Mouse (Mus musculus) cortical plate, adult 2 months (tissue): ENCODE data around the gene Icam2.
A peak's percentile ranks its signal among the peaks of the same experiment; 100 is the strongest.

Source experiments
- CTCF ChIP-seq: fragments of 200-500 bp; IDR thresholded peaks from 2 replicates; pipeline ENCODE4 v1.5.1; 2011; ENCODE audit warnings: mild to moderate bottlenecking, control low read depth, low read length; ENCODE audit not compliant: insufficient read depth; ENCODE audit errors: extremely low read depth
- POLR2A ChIP-seq: fragments of 200-500 bp; IDR thresholded peaks from 2 replicates; pipeline ENCODE4 v1.6.1; 2011; ENCODE audit warnings: mild to moderate bottlenecking, low read length, control low read depth; ENCODE audit not compliant: insufficient read depth; ENCODE audit errors: extremely low read depth

DNA sequence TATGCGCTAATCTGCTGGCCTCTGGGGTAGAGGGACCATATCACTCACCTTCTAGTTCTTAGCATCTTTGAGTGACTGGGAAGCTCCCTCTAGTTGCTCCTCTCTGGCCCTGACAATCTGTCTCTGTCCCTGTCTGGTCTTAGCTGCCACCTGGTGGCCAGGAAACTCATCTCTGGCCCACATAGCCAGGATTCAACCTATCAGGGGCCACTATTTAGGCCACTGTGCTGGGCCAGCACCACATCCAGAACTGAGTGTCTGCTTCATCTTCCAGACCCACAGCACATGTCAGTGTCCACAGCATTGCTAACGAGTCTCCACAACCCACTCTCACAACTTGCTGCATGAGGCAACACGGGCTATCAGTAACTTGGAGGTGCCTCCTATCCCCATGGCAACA lies 9.8 kb upstream of the Icam2 start:
- TF ChIP-seq POLR2A (no peak), CTCF (peak; percentile 33)
